39 mouse cellular contexts compared by ENCODE assay signal in the genomic region with DNA sequence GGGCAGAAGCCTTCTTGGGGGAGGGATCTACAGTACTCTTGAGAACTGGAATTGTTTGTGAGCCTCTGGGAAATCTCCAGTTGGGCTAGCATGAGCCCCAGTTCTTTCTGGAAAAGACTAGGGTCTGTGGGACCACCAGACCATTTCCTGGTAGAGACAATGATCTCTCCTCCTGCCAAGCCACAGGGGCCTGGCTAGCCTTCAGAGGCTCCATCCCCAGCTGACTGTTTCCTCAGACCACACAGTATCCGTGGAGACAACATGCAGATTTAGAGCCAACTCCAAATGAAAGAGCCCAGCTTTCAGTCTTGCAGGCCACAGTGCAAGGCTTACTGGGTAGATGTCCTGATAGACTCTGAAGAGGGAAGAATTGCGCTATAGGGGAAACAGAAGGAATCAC. TPM values are rescaled to one million over a fixed set of nuclear protein-coding genes. Genes with fewer than 3 reads are reported as not detected.
DNase-seq lines count a peak whose midpoint lies in the region; ATAC-seq lines count a peak whose summit lies in the region.
"Had no signal": no experiment of that assay in that cellular context is flagged by ENCODE, and none has a peak within 500 bp of the region (broad histone marks: within the 10 kb centered on the region; RNA-seq: fewer than 3 reads in every experiment).

No protein-coding gene starts in this region.

- no peaks in the 10 kb centered on the region for H3K9me3 ChIP-seq in hindbrain, embryonic 15.5 days
- H3K9me3 ChIP-seq in hindbrain, embryonic 10.5 days, result no peaks in the 10 kb centered on the region
- H3K9me3 ChIP-seq: forebrain, embryonic 12.5 days; heart, embryonic 10.5 days; heart, embryonic 15.5 days; hindbrain, embryonic 13.5 days; intestine, embryonic 15.5 days; limb, embryonic 10.5 days; limb, embryonic 15.5 days; liver, embryonic 13.5 days; megakaryocyte, embryonic 14.5 days; midbrain, embryonic 12.5 days had no signal

- H3K27me3 ChIP-seq in hindbrain, embryonic 15.5 days, result no peaks in the 10 kb centered on the region
- H3K27me3 ChIP-seq in hindbrain, embryonic 10.5 days (ENCODE audit: insufficient read depth, poor library complexity, severe bottlenecking), result peaks cover 5% of the 10 kb centered on the region
- H3K27me3 ChIP-seq: heart, embryonic 15.5 days; hindbrain, embryonic 13.5 days; intestine, embryonic 15.5 days; limb, embryonic 15.5 days; midbrain, embryonic 12.5 days had no signal

- intact Hi-C loops in left cerebral cortex, postnatal 4 days (cut with DNase I), result no loop called here
- intact Hi-C loops in left cerebral cortex, postnatal 25 days (cut with DNase I), result no loop called here

- no peak overlapping the region for H3K4me2 ChIP-seq in hindbrain, embryonic 15.5 days
- H3K4me2 ChIP-seq: forebrain, embryonic 12.5 days; heart, embryonic 15.5 days; hindbrain, embryonic 13.5 days; intestine, embryonic 15.5 days; limb, embryonic 15.5 days; liver, embryonic 13.5 days; midbrain, embryonic 12.5 days had no signal

- H3K4me3 ChIP-seq in hindbrain, embryonic 15.5 days, result no peak overlapping the region
- no peak overlapping the region for H3K4me3 ChIP-seq in hindbrain, embryonic 10.5 days
- H3K4me3 ChIP-seq: erythroblast, embryonic 14.5 days; forebrain, embryonic 12.5 days; heart, embryonic 10.5 days; heart, embryonic 15.5 days; hindbrain, embryonic 13.5 days; intestine, embryonic 15.5 days; limb, embryonic 10.5 days; limb, embryonic 15.5 days; liver, embryonic 13.5 days; megakaryocyte, embryonic 14.5 days; midbrain, embryonic 12.5 days had no signal

- ATAC-seq in hindbrain, embryonic 15.5 days (ENCODE audit: low FRiP score, low read depth), result peak; percentile 49; the same call in 1 of the 2 replicates
- ATAC-seq: intestine, embryonic 15.5 days; lung, postnatal 0 days had no signal

- H3K36me3 ChIP-seq in hindbrain, embryonic 15.5 days, result peaks cover 14% of the 10 kb centered on the region
- H3K36me3 ChIP-seq in hindbrain, embryonic 10.5 days, result peaks cover 7% of the 10 kb centered on the region
- H3K36me3 ChIP-seq: intestine, embryonic 15.5 days had no signal

- H3K27ac ChIP-seq in hindbrain, embryonic 15.5 days (replicated peaks), result no peak overlapping the region
- H3K27ac ChIP-seq in hindbrain, embryonic 10.5 days, result no peak overlapping the region
- H3K27ac ChIP-seq: forebrain, embryonic 12.5 days; heart, embryonic 10.5 days; heart, embryonic 15.5 days; hindbrain, embryonic 13.5 days; intestine, embryonic 15.5 days; limb, embryonic 10.5 days; limb, embryonic 15.5 days; liver, embryonic 13.5 days; midbrain, embryonic 12.5 days had no signal

- H3K4me1 ChIP-seq in hindbrain, embryonic 15.5 days (replicated peaks), result peaks cover 19% of the 10 kb centered on the region
- H3K4me1 ChIP-seq in hindbrain, embryonic 10.5 days (replicated peaks), result peaks cover 21% of the 10 kb centered on the region

- DNase-seq in hindbrain, embryonic 10.5 days (ENCODE audit: low spot score), result no peak
- DNase-seq in left cerebral cortex, postnatal 4 days, result peak; percentile 52
- DNase-seq in left cerebral cortex, postnatal 25 days (ENCODE audit: low spot score in 2 of 2), result no peak
- DNase-seq in MN1 (ENCODE audit: low spot score), result peak; percentile 44
- peak; percentile 66 for DNase-seq in Muller cell, postnatal 12 days (ENCODE audit: inconsistent ontology term)
- DNase-seq in frontal cortex, postnatal 36 days (ENCODE audit: low spot score in 2 of 2), result no peak
- DNase-seq: adrenal gland, adult 8-10 months; B cell, adult 2 months; gastrocnemius, postnatal 25 days; kidney, adult 8-10 months; kidney, postnatal 10 days; liver, embryonic 13.5 days; lung, adult 18-20 months; lung, postnatal 4 days; thymus, postnatal 4 days had no signal

- H3K9ac ChIP-seq in hindbrain, embryonic 15.5 days, result no peak overlapping the region
- H3K9ac ChIP-seq: forebrain, embryonic 12.5 days; heart, embryonic 15.5 days; hindbrain, embryonic 13.5 days; intestine, embryonic 15.5 days; limb, embryonic 15.5 days; liver, embryonic 13.5 days; midbrain, embryonic 12.5 days had no signal

- WGBS in hindbrain, embryonic 15.5 days, result 44% methylated on average over 2 of the region's 2 CpGs
- 47% methylated on average over 2 of the region's 2 CpGs for WGBS in hindbrain, embryonic 10.5 days

RNA-seq across cellular contexts. Expression of gene Pigt, which starts 3.2 kb away (rescaled TPM):
- 93.4 and 103 TPM in 2 replicates for polyA plus RNA-seq in hindbrain, embryonic 15.5 days (2015; fragmentation: Nextera tagmentation; extraction: Ambion mirVana)
- polyA plus RNA-seq in hindbrain, embryonic 10.5 days (2016; fragmentation: Nextera tagmentation; extraction: Ambion mirVana), result 39.7 and 48.8 TPM in 2 replicates
- total RNA-seq in left cerebral cortex, postnatal 4 days (2021), result 100 to 1,000 TPM; 109 to 113 TPM
- total RNA-seq in left cerebral cortex, postnatal 25 days (2021), result 10 to 100 TPM; 92.5 to 94.5 TPM

RNA-seq across cellular contexts. Expression of gene Dbndd2, which starts 8.2 kb away (rescaled TPM):
- 22.8 and 23.1 TPM in 2 replicates for polyA plus RNA-seq in hindbrain, embryonic 15.5 days (2015; fragmentation: Nextera tagmentation; extraction: Ambion mirVana)
- 1.9 and 3.3 TPM in 2 replicates for polyA plus RNA-seq in hindbrain, embryonic 10.5 days (2016; fragmentation: Nextera tagmentation; extraction: Ambion mirVana)
- total RNA-seq in left cerebral cortex, postnatal 4 days (2021), result 10 to 100 TPM; 32.6 to 33.5 TPM
- 100 to 1,000 TPM; 114 to 127 TPM for total RNA-seq in left cerebral cortex, postnatal 25 days (2021)

RNA-seq across cellular contexts. Expression of gene Trp53tg5, which starts 20.6 kb away (rescaled TPM):
- polyA plus RNA-seq in hindbrain, embryonic 15.5 days (2015; fragmentation: Nextera tagmentation; extraction: Ambion mirVana), result not detected in 2 replicates
- not detected in 2 replicates for polyA plus RNA-seq in hindbrain, embryonic 10.5 days (2016; fragmentation: Nextera tagmentation; extraction: Ambion mirVana)
- not detected for total RNA-seq in left cerebral cortex, postnatal 4 days (2021)
- total RNA-seq in left cerebral cortex, postnatal 25 days (2021), result not detected
- total RNA-seq: adrenal gland, adult 8-10 months; gastrocnemius, adult 18-20 months; gastrocnemius, postnatal 25 days; heart, postnatal 25 days; layer of hippocampus, postnatal 14 days; left cerebral cortex, adult 8-10 months; monocyte, adult 5-6 weeks; neutrophil, adult 5-6 weeks had no signal
- polyA plus RNA-seq: cerebellum, adult 2 months; embryonic facial prominence, embryonic 14.5 days; erythroblast, embryonic 14.5 days; forebrain, embryonic 12.5 days; heart, embryonic 10.5 days; heart, embryonic 15.5 days; intestine, embryonic 15.5 days; large intestine, adult 2 months; limb, embryonic 10.5 days; limb, embryonic 15.5 days; liver, embryonic 13.5 days; lung, postnatal 0 days; small intestine, adult 2 months; stomach, embryonic 14.5 days; thymus, postnatal 0 days had no signal

RNA-seq across cellular contexts. Expression of gene Gm20458, which starts 33.4 kb away (rescaled TPM):
- 5.0 and 6.6 TPM in 2 replicates for polyA plus RNA-seq in hindbrain, embryonic 15.5 days (2015; fragmentation: Nextera tagmentation; extraction: Ambion mirVana)
- polyA plus RNA-seq in hindbrain, embryonic 10.5 days (2016; fragmentation: Nextera tagmentation; extraction: Ambion mirVana), result 4.4 and 4.5 TPM in 2 replicates
- total RNA-seq in left cerebral cortex, postnatal 4 days (2021), result 1 to 10 TPM in 1 of 2 experiments, not detected in 1; 2.9 TPM
- 10 to 100 TPM; 11.4 to 13.1 TPM for total RNA-seq in left cerebral cortex, postnatal 25 days (2021)
- total RNA-seq: monocyte, adult 5-6 weeks; neutrophil, adult 5-6 weeks had no signal
- polyA plus RNA-seq: erythroblast, embryonic 14.5 days had no signal

RNA-seq across cellular contexts. Expression of gene Sys1, which starts 37.4 kb away (rescaled TPM):
- 82.7 and 88.2 TPM in 2 replicates for polyA plus RNA-seq in hindbrain, embryonic 15.5 days (2015; fragmentation: Nextera tagmentation; extraction: Ambion mirVana)
- 61.5 and 76.4 TPM in 2 replicates for polyA plus RNA-seq in hindbrain, embryonic 10.5 days (2016; fragmentation: Nextera tagmentation; extraction: Ambion mirVana)
- 10 to 100 TPM; 42.5 to 45.8 TPM for total RNA-seq in left cerebral cortex, postnatal 4 days (2021)
- 10 to 100 TPM; 38.0 to 39.7 TPM for total RNA-seq in left cerebral cortex, postnatal 25 days (2021)

Comparison
In these comparisons a context has a peak if more than half of its experiments do, and no peak if none do; other contexts are left out.
1. DNase-seq: peak in left cerebral cortex, postnatal 4 days (single experiment), MN1 (single experiment) and Muller cell, postnatal 12 days (single experiment); none in hindbrain, embryonic 10.5 days (single experiment), left cerebral cortex, postnatal 25 days (0 of 2) and frontal cortex, postnatal 36 days (0 of 2).